Mouse (Mus musculus) kidney, embryonic 14.5 days (tissue): Measurements from ENCODE around the gene Ccdc152. TPM values are rescaled to one million over a fixed set of nuclear protein-coding genes. Genes with fewer than 3 reads are reported as not detected.

ENCODE experiments used
- ATAC-seq: fragments of 200-750 bp; cut with Nextera tagmentation; 2 replicates; pipeline ENCODE4 v1.8.0; 2017; ENCODE audit warnings: moderate number of reproducible peaks, mild to moderate bottlenecking, moderate TSS enrichment, moderate library complexity; ENCODE audit not compliant: low FRiP score, low TSS enrichment
- H3K27ac ChIP-seq: fragments of 300-500 bp; sonication (generic); 2 replicates; pipeline ENCODE4 v1.5.1; 2014; ENCODE audit warnings: low read depth, mild to moderate bottlenecking, low read length, moderate library complexity, mixed read lengths
- H3K27me3 ChIP-seq: fragments of 300-500 bp; sonication (generic); 2 replicates; pipeline ENCODE4 v1.6.1; 2014; ENCODE audit warnings: mild to moderate bottlenecking, low read length; ENCODE audit not compliant: control insufficient read depth, insufficient read depth
- H3K36me3 ChIP-seq: fragments of 300-500 bp; sonication (generic); 2 replicates; pipeline ENCODE4 v1.6.1; 2014; ENCODE audit warnings: low read length, mixed read lengths; ENCODE audit not compliant: control insufficient read depth, insufficient read depth
- H3K4me1 ChIP-seq: fragments of 300-500 bp; sonication (generic); 2 replicates; pipeline ENCODE4 v1.6.1; 2014; ENCODE audit warnings: low read length, mixed read lengths; ENCODE audit not compliant: control insufficient read depth, insufficient read depth
- H3K4me2 ChIP-seq: fragments of 300-500 bp; sonication (generic); replicated peaks from 2 replicates; pipeline ENCODE4 v1.6.1; 2014; ENCODE audit warnings: low read depth, mild to moderate bottlenecking, low read length
- H3K4me3 ChIP-seq: fragments of 300-500 bp; sonication (generic); 2 replicates; pipeline ENCODE4 v1.5.1; 2014; ENCODE audit warnings: mild to moderate bottlenecking, low read length
- H3K9ac ChIP-seq: fragments of 300-500 bp; sonication (generic); 2 replicates; pipeline ENCODE4 v1.6.1; 2014; ENCODE audit warnings: low read depth, mild to moderate bottlenecking, low read length, moderate library complexity
- H3K9me3 ChIP-seq: fragments of 300-500 bp; sonication (generic); 2 replicates; pipeline ENCODE4 v1.6.1; 2016; ENCODE audit warnings: low read length; ENCODE audit not compliant: control insufficient read depth
- WGBS: fragments of 180-500 bp; shearing (Covaris S2); extraction: QIAGEN DNeasy Blood & Tissue Kit; methylation state at CpG from one replicate; pipeline ENCODE4 v1.1.7; 2014; 5-methylcytosine and 5-hydroxymethylcytosine counted together
- polyA plus RNA-seq: library from polyadenylated mRNA; unstranded; fragments of >200 nt; fragmentation: Nextera tagmentation; extraction: Ambion mirVana; gene quantifications from 2 replicates; pipeline ENCODE4 v1.2.1, GENCODE M21; 2014

The Ccdc152 gene
- polyA plus RNA-seq, 1 experiment from 2014 or later, result 0.57 TPM

DNA sequence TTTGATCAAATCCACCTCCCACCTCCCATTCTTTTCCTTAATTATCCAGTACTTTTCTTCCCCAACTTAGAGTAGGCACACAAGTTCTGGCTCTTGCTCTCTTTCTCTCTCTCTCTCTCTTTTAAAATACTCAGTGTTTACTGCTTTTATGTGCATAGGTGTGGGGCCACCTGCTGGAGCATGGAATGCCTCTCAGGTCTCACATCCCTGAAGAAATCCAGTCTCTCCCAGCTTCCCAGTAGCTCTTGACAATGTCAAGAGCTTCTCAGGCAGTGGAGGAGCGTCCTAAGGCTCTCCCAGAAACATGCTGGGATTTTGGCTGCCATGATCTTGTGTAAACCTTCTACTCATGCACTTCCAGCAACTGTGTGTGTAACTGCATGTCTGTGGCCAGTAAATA, 27.0 kb upstream of the Ccdc152 start:
- no peaks in the 10 kb centered on the region for H3K27me3 ChIP-seq
- peaks cover 12% of the 10 kb centered on the region; the same call in 1 of the 2 replicates for H3K36me3 ChIP-seq
- 76% methylated on average over 1 of the region's 1 CpGs for WGBS
- H3K4me1 ChIP-seq, result no peaks in the 10 kb centered on the region
- no peak for ATAC-seq
- no peak overlapping the region for H3K4me2 ChIP-seq
- H3K9ac ChIP-seq, result no peak overlapping the region
- H3K9me3 ChIP-seq, result no peaks in the 10 kb centered on the region
- no peak overlapping the region for H3K4me3 ChIP-seq
- no peak overlapping the region for H3K27ac ChIP-seq

DNA sequence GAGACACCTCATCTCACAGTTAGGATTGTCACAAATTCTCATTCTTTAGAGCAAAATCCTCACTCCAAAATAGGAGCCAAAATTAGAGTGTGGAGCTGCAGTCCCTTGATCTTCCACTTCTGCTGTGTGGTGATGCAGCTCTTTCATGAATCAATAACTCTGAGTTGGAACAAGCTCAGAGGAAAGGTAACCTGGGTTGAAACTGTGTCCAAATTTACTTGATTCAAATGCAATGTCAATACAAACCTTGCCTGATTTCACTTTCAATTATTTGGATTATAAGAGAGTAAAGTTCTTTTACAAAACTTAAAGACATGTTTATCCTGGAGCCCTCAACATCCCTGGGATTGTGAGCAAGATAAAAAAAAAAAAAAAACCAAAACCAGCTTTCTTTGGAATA, 19.7 kb upstream of the Ccdc152 start:
- Histone ChIP-seq H3K27ac (no peak overlapping the region), H3K36me3 (peaks cover 9% of the 10 kb centered on the region), H3K27me3 (no peaks in the 10 kb centered on the region), H3K9ac (no peak overlapping the region), H3K4me1 (no peaks in the 10 kb centered on the region), H3K4me2 (no peak overlapping the region), H3K9me3 (no peaks in the 10 kb centered on the region), H3K4me3 (no peak overlapping the region)
- ATAC-seq, result no peak

DNA sequence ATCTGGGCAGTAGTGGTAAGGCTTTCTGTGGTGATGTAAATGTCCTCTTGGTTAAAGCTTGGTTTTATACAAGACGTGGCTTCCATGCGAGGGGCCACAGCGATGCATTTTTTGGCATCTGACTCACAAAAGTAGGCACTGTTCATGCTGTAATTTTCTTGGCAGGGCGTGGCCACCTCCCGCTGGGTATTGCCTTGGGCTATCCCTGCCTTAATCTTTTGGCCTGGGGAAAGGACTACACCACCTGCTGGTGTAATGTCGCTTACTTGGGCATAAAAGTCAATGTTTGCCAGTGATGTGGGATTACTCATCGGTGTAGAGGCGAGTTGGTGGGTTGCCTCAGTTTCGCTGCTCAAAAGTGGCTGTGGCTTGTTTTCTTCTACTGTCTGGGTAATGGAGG, 16.6 kb upstream of the Ccdc152 start:
- H3K9ac ChIP-seq, result no peak overlapping the region
- H3K4me1 ChIP-seq, result no peaks in the 10 kb centered on the region
- H3K27me3 ChIP-seq, result no peaks in the 10 kb centered on the region
- peaks cover 9% of the 10 kb centered on the region for H3K36me3 ChIP-seq
- H3K9me3 ChIP-seq, result no peaks in the 10 kb centered on the region
- WGBS, result 85% methylated on average over 9 of the region's 9 CpGs
- ATAC-seq, result no peak
- H3K4me2 ChIP-seq, result no peak overlapping the region
- no peak overlapping the region for H3K27ac ChIP-seq
- no peak overlapping the region for H3K4me3 ChIP-seq

DNA sequence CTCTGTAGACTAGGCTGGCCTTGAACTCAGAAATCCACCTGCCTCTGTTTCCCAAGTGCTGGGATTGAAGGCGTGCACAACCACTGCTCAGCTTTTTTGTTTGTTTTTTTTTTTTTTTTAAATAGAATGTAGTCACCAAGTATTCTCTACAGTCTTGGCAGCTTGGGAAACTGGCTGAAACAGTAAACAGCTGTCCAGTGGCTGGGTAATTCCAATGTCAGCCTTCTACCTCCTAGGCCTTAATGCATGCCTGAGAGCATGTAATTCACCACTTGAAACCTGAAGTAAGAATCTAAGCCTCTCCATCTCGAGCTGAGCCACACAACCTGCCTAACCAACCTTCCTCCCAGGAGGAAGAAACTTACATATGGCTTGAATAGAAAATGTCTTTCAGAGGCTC, 13.3 kb upstream of the Ccdc152 start:
- no peak overlapping the region for H3K9ac ChIP-seq
- WGBS, result 73% methylated on average over 2 of the region's 2 CpGs
- H3K9me3 ChIP-seq, result no peaks in the 10 kb centered on the region
- no peak overlapping the region for H3K27ac ChIP-seq
- no peak overlapping the region for H3K4me3 ChIP-seq
- no peak overlapping the region for H3K4me2 ChIP-seq
- H3K36me3 ChIP-seq, result peaks cover 9% of the 10 kb centered on the region
- no peaks in the 10 kb centered on the region for H3K4me1 ChIP-seq
- ATAC-seq, result no peak
- H3K27me3 ChIP-seq, result no peaks in the 10 kb centered on the region

DNA sequence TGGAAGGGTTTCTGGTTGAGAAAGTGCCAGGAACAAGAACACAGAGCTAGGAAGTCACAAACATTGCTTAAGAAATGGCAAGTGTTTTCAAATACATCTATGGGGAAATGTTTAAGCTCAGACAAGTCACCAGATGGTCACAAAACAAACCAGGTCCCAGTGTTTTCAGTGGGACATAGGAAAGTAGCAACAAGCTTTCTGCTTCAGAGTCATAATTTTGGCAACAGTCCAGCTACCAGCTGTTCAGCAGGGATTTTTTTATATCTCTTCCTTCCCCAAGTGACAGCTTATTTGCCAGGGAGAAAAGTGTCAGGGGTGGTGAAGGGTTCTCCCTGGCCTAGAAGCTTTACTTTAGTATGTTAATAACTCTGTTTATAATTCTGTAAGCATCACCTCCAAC, 9.6 kb upstream of the Ccdc152 start:
- Histone ChIP-seq H3K9ac (no peak overlapping the region), H3K27me3 (no peaks in the 10 kb centered on the region), H3K27ac (no peak overlapping the region), H3K4me3 (no peak overlapping the region), H3K9me3 (no peaks in the 10 kb centered on the region), H3K36me3 (no peaks in the 10 kb centered on the region), H3K4me2 (no peak overlapping the region), H3K4me1 (no peaks in the 10 kb centered on the region)
- no peak for ATAC-seq

DNA sequence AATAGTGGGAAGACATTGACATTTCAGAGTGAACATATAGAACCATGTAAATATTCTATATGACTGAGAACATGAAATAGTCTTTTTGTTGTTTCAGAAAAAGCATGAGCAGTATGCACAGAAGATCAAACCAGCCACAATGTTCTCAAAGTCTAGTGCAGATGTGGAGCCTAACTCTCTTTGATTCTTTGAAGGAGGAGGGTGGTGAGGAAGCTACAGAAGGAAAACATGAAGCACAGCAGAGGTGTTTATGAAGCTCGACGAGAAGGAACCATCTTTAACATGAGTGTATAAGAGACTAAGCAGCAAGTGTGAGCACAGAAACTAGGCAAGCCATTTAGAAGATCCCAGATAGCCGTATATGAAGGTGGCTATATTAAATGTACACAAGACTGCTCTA, 6.5 kb upstream of the Ccdc152 start:
- Histone ChIP-seq H3K27ac (no peak overlapping the region), H3K9ac (no peak overlapping the region), H3K9me3 (no peaks in the 10 kb centered on the region), H3K4me2 (no peak overlapping the region), H3K27me3 (no peaks in the 10 kb centered on the region), H3K4me3 (no peak overlapping the region), H3K4me1 (no peaks in the 10 kb centered on the region), H3K36me3 (no peaks in the 10 kb centered on the region)
- WGBS, result 89% methylated on average over 3 of the region's 3 CpGs
- ATAC-seq, result no peak

DNA sequence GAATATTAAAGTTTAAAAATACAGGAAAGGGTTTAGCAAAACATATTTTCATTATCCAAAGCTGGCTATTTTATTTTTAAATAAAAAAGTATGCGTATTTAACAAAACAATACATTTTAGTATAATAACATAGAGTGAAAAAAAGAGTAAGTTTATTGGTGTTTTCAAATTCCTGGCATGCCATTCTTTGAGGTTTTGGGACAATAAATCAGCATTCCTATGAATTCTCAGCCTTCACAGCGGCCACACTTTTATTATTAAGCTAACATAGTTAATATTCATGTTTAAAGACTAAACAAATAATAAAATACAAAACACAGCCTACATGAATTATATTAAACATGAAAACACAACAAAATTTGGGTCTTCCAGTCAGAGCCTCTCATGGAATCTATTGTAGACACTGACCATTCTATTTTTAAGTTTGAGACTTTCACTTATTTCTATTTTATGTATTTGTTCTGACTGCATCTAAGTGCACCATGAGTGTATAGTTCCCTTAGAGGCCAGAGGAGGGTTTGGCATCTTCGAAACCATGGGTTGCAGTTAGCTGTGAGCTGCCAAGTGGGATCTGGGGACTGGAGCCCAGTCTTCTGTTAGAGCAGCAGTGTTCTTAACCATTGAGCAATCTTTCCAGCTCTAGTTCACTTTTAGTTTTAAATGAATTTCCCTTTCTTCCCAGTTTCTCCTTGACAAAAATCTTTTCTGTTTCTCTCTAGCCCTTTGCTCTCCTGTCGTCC, 2.8 kb downstream of the Ccdc152 start:
- no peaks in the 10 kb centered on the region for H3K27me3 ChIP-seq
- H3K9ac ChIP-seq, result no peak overlapping the region
- H3K36me3 ChIP-seq, result no peaks in the 10 kb centered on the region
- H3K4me2 ChIP-seq, result no peak overlapping the region
- no peak overlapping the region for H3K4me3 ChIP-seq
- no peaks in the 10 kb centered on the region for H3K9me3 ChIP-seq
- 69% methylated on average over 4 of the region's 4 CpGs for WGBS
- H3K4me1 ChIP-seq, result no peaks in the 10 kb centered on the region
- H3K27ac ChIP-seq, result no peak overlapping the region
- no peak for ATAC-seq

DNA sequence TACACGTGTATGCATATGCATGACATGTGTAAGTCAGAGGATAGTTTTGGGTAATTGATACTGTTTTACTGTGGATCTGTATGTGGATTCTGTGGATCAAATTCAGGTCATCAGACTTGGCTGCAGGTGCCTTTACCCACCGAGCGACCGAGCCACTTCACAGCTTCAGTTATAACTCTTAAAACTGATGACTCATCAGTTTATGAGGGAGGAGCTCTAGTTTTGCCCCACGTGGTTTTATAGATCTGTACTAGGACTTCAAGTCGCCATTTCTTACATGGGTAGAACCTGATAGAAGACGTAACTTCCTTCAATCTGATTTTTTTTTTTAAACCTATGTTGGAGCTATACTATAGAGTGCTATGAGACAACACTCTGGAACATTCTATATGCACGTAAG, 5.7 kb downstream of the Ccdc152 start:
- Histone ChIP-seq H3K4me3 (no peak overlapping the region), H3K9me3 (no peaks in the 10 kb centered on the region), H3K27me3 (no peaks in the 10 kb centered on the region), H3K4me1 (no peaks in the 10 kb centered on the region), H3K9ac (no peak overlapping the region), H3K36me3 (no peaks in the 10 kb centered on the region), H3K27ac (no peak overlapping the region), H3K4me2 (no peak overlapping the region)
- ATAC-seq, result no peak
- WGBS, result 81% methylated on average over 8 of the region's 8 CpGs

DNA sequence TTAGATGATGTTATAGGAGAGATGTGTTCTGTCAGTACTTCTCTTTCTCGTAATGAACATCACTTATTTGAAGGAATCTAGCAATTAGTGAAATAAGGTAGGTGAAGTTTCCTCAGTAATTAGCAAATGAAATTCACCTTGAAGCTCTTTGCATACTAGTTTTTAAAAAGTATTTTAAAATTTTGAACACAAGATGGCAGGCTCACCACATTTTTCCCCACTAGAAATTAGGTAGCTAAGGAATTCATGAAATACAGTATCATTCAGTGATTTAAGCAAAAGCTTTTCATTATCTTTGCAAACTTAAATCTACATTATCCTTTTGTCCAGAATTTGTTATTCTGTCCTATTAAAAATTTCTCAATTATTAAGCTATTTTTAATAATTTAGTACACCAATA, 7.3 kb downstream of the Ccdc152 start:
- Histone ChIP-seq H3K27ac (no peak overlapping the region), H3K4me3 (no peak overlapping the region), H3K4me1 (no peaks in the 10 kb centered on the region), H3K36me3 (no peaks in the 10 kb centered on the region), H3K4me2 (no peak overlapping the region), H3K27me3 (no peaks in the 10 kb centered on the region), H3K9ac (no peak overlapping the region), H3K9me3 (no peaks in the 10 kb centered on the region)
- WGBS, result 74% methylated on average over 1 of the region's 1 CpGs
- no peak for ATAC-seq
